Mouse (Mus musculus): ENCODE measurements around the gene Supt5. TPM values are rescaled to one million over a fixed set of nuclear protein-coding genes. Genes with fewer than 3 reads are reported as not detected.

Supt5 gene
- total RNA-seq, 2 experiments from 2014 or later, result 116 TPM

DNA sequence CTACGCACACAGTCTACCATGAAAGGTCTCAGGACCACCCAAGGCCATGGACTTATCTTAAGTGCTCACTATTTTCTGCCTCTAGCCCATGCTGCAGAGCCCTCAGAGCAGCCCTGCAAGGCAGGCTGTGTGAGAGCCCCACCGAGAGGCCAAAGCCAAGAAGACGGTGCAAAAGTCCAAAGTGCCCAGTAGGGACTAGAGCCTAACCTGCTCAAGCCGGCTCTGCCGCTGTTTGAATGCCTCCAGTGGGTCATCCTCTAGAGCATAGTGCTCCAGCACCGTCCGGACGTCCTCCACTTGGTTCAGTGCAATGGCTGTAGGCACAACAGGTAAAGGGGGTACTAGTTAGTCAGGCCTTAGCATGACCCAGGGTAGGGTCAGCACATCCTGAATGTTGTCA lies 32.3 kb downstream of the Supt5 start:
- DNase-seq (ENCODE audit: low spot score in 2 of 2), result no peak

GRCm38 (mm10) chr7:28305641-28306040 lies 32.9 kb downstream of the Supt5 start:
- no peak for DNase-seq (ENCODE audit: low spot score in 2 of 2)

DNA sequence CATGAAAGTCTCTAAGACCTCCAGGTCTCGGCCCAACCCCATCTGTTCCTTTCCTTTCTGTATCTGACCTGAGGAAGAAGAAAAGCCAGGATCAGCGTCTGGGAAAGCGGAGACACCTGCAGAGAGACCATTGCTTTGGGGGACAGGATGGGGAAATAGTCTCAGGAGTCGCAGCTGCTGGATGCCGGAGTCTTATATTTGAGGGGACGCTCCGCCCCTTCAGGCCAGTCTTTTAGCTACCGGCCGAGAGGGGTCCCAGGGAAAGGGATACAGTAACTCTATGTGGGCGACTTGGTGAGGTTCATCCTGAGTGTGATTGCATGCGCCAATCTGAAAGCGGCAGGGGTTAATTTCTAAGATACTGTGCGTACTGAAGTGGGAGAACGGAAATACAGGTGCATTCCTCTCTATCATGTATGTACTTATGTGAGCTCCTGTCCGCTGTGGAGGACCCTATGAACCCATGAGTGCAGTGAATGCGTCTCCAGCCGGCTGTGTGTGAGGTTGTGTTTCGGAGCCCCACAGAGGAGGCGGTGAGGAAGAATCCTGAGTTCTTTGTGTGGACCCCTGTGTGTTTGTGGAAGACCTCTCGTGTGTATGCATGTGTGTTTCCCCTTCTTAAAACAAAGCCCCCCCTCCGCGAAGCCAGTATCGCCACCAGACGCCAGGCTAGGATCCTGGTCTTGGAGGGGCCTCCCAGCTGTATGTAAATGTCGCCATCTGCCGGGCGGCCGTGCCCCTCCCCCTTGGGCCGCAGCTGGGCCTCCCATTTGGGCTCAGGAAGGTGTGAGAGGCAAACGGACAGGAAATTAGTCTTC lies 36.7 kb downstream of the Supt5 start, which contains the start of gene Dll3:
Gene Dll3, minus strand, starts transcription at position 623 of the 818 bp plus-strand sequence.
- peak in 1 of 2 experiments; percentile 28 for DNase-seq (ENCODE audit: low spot score in 2 of 2)

DNA sequence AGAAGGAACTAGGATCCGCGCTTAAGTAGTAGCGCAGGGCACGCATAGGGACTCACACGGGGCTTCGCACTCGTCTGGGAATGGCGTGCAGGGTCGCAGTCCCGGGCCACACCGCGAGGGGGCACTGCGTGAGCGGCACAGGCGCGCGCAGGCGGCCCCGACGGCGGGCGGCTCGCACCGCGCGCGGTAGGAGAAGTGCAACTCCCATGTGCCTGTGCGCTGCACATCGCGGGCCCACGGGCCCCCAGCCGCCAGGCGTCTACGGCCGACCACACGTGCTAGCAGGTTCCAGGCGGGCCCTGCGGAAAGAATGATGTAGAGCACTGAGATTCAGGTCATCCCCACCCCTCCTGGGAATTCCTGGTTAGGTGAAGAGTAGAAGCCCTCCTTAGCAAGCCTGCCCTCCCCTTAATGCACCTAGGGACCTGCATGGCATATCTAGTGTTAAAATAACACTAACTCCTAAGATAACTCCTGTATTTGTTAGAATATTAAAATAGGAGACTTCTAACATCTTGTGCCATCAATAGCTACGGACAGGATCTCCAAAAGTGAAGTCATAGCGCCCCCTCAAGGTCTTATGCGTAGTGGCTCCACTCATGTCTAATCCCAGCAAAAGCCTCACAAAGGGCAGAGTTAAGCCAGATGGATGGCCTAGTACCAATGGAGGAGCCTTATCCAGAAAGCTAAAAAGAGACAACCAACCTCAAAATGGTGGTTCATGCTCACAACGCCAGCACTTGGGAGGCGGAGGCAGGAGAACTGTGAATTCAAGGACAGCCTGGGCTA lies 39.5 kb downstream of the Supt5 start:
- peak in 1 of 2 experiments; percentile 16 for DNase-seq (ENCODE audit: low spot score in 2 of 2)

DNA sequence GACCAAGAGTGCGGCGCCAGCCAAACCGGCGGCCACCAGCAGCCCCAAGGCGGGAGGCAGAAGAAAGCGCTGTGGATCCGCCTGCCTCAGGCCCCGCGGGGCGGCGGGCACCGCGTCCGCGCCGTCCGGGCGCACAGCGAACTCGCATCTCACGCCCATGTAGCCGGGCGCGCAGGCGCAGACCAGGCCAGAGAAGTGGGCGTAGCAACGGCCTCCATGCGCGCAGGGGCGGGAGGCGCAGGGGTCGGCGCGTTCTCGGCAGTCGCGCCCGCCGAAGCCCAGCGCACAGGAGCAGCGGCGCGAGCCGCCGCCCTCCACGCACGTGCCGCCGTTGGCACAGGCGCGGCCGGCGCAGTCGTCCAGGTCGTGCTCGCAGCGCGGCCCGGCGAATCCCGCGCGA lies 44.1 kb downstream of the Supt5 start:
- DNase-seq (ENCODE audit: low spot score in 2 of 2), result peak; percentile 65 to 68

DNA sequence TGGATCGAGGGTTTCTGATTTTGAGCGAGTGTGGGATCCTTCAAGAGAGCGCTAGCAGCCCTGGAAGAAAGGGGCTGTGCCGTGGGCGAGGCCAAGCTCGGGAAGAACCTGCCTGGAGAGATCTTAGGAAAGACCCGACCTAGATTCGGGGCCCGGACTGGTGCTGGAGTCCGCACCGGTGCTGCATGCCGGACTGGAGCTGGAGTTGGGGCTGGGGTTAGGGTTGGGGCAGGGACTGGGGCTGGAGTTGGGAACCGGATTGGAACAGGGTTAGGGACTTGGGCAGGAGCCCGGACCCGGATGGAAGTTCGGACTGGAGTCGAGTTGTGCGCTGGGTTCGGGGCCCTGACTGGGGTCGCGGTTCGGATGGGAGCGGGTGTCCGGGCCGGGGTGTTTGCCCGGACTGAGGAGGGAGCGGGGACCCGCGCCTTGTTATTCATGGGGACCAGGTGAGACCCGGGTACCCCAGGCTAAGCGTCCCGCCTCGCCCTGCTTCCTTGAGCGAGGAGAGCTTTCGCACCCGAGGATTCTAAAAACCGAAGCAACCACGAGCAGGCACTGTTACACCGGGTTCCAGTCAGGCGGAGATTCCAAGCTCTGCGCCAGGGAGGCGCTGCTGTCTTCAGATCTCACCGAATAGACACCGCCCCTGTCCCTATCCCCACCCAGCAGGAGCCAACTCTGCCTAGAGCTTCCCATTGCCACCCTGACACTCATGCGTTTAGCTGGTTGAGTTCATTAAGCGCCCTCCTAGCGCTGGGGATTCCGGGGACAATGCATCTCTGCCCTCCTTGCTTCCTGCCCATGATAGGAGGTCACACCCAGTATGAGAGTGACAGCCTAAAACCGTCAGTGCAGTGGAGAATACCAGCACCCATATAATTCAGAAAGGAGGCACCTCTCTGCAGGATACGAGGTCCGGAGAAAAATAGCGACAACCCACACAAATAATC lies 47.6 kb downstream of the Supt5 start, which contains the start of gene Selenov:
Gene Selenov, minus strand, starts transcription at position 549 of the 953 bp plus-strand sequence.
- peak; percentile 39 to 47 for DNase-seq (ENCODE audit: low spot score in 2 of 2)

GRCm38 (mm10) chr7:28290165-28290564 lies 48.4 kb downstream of the Supt5 start:
- no peak for DNase-seq (ENCODE audit: low spot score in 2 of 2)

GRCm38 (mm10) chr7:28280630-28281029 lies 57.9 kb downstream of the Supt5 start:
- no peak for DNase-seq (ENCODE audit: low spot score in 2 of 2)

DNA sequence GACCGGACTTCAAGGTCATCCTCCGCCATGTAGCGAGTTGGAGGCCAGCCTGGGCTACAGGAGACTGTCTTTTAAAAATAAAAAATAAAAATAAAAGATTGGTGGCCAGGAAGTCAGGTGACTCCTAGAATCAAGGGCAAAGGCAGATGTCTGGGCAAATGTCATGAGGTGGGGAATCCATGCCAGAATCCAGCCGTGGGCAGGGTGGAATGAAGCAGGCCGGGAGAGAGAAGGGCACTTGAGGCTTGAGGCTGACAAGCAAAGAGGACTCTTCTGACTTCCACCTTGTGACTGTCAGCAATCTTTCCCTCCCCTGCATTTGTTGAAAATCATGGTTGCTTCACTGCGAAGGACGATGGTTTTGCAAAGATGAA lies 60.3 kb downstream of the Supt5 start:
- no peak for DNase-seq (ENCODE audit: low spot score in 2 of 2)

DNA sequence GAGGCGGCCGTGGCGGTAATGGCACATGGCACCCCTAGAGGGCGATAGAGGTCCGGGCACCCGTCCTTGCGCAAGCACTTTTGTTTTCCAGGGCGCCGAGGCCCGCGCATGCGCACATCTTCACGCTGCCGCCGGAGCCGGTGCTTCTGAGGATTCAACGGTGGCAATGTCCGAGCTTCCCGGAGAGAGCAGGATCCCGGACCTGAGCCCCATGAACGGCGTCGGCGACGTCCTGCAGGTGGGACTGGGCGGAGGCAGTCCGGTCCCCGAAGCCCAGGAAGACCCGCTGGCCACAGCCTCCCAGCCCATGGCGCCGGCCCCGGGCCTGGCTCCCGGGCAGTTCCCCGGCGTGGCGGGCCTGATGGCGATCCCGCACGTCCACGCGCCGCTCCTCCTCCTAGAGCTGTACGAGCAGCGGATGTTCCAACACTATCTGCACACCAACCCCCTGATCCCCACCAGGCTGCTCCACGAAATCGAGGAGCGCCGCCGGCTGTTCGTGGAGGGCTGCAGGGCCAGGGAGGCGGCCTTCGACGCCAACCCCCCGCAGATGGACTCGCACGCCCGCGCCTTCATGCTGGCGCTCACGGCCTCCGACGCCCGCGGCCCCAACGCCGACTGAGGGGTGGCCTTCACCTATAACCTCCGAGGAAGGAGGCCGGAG lies 60.8 kb downstream of the Supt5 start, which contains the start of gene Eid2b:
Gene Eid2b, plus strand, starts transcription at position 125 of the 664 bp plus-strand sequence.
- peak; percentile 97 for DNase-seq (ENCODE audit: low spot score in 2 of 2)

DNA sequence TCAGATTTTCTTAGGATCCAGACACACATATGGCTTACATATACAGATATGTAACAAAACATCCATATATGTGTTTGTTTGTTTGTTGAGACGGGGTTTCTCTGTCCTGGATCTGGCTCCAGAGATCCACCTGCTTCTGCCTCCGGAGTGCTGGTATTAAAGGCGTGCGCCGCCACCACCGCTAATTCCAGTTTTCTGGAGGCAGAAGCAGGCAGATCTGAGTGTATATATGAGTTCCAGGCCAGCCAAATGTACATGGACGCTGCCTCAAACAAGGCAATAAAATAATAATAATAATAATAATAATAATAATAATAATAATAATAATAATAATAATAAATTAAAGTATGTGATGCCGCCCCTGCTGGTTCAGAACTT lies 61.3 kb downstream of the Supt5 start:
- DNase-seq (ENCODE audit: low spot score in 2 of 2), result no peak

DNA sequence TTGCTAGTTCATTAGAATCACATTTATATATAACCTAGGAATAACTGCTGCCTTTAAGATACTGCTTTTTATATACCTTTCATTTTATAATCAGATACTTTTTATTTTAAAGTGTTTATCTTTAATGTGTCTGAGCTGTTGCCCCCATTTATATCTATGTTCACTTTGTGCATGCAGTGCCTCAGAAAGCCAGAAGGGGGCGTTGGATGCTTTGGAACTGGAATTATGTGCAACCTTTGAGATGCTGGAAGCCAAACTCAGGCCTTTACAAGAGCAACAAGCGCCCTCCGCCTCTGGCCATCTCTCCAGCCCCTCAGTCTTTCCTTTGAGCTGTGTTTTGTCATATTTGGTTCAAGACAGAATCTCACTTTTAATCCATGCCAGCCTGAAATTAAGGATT lies 66.8 kb downstream of the Supt5 start:
- no peak for DNase-seq (ENCODE audit: low spot score in 2 of 2)

DNA sequence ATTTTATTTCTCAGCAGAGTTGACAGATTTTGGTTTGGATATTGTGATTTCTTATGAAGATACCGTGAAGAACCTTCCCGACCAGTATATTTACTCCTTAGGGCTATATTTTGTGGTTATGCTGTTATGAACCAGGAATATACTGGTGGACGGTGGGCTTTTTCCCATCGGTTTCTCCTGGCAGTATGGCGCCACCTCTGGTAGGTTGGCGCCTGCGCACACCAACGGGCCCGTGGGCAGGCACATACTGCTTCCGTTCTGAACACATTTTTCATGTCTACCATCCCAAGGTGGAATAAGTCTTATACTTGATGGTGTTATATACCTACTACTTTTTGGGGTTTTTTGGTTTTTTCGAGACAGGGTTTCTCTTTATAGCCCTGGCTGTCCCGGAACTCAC lies 69.2 kb downstream of the Supt5 start:
- no peak for DNase-seq (ENCODE audit: low spot score in 2 of 2)

DNA sequence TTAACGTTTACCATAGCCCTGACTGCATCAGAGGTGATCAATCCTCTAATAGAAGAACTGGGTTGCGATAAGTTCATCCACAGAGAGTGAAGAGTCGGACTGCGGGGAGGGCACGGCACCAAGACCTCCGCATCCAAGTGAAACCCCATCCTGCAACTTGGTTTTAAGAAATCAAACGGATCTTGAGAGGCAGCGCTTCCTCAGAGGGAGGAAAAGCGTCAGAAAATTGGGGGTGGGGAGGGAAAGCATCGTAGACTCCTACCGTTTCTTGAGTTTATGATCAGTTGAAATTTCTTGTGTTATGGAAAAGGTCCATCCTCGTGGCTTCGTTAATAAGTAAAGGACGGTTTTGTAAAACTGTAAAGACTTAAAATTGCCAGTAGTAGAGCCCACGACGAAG lies 70.0 kb downstream of the Supt5 start:
- DNase-seq (ENCODE audit: low spot score in 2 of 2), result no peak

DNA sequence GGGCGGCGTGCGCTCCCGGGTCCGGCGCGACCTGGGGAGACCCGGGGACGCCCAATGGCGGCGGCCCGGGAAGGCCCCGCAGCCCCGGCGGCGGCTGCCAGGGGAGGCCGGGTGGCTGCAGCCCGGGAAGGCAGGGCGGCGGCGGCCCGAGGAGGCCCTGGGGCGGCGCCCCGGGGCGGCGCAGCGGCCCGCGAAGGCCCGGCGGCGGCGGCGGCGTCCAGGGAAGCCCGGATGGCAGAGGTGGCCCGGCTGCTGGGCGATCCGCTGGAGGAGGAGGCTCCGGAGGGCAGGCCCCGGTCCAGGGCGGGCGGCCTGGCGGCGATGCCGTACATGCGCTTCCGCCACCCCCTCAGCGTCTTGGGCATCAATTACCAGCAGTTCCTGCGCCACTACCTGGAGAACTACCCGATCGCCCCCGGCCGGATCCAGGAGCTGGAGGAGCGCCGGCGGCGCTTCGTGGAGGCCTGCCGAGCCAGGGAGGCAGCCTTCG lies 70.5 kb downstream of the Supt5 start:
- DNase-seq (ENCODE audit: low spot score in 2 of 2), result peak; percentile 59 to 65

DNA sequence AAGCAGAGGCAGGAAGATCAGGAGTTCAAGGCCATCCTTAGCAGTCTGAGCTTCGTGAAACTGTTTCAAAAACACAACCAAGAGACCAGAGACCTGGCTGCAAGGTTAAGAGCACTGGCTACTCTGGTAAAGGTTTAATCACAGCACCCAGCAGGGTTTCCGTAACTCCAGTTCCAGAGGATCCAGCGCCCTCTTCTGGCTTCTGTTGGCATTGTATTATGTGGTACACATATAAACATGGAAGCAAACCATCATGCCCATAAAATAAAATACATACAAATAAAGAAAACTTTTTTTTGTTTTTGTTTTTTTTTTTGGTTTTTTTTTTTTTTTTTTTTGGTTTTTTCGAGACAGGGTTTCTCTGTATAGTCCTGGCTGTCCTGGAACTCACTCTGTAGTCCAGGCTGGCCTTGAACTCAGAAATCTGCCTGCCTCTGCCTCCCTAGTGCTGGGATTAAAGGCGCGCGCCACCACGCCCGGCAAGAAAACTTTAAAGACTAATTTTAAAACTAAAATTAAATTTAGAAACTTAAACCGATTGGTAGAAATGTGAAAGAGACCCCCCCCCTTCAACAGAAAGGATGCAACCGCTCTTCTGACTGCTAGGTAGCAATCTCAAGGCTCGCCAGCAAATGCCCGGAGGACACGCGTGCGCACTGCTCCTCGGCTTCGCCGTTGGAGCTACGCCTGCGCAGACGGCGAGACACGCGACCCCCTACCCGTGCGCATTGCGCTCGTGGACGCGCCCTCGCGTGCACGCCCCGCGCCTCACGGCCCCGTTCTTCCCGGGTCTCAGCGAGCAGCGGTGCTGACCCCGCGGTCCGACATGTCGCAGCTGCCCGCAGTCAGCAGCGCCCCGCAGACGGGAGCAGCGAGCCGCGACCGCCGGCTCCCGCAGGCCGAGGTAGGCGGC lies 71.2 kb downstream of the Supt5 start, which contains the start of gene Eid2:
Gene Eid2, plus strand, starts transcription at position 753 of the 913 bp plus-strand sequence.
- peak; percentile 91 to 93 for DNase-seq (ENCODE audit: low spot score in 2 of 2)

DNA sequence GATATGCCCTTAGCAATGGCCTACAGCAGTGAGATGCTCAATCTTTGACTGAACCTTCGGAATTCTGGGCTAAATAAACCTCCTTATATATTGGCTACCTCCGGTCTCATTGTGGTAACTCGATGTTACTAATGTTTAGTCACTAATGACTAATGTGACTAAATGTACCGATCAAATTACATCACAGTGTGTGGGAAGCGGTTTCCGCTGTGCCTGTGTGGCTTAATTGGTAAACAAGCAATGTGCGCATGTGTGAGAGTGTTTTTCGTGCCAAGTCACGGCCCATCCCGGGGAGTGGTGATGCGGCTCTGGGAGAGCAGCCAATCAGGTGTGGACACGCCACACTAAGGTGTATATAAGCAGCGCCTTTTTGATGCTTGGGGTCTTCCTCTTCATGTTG lies 73.2 kb downstream of the Supt5 start:
- no peak for DNase-seq (ENCODE audit: low spot score in 2 of 2)

Measured in left cerebral cortex, adult 18-20 months (tissue).